Mouse (Mus musculus) forebrain, postnatal 0 days (tissue): Measurements from ENCODE around the gene Prep. TPM values are rescaled to one million over a fixed set of nuclear protein-coding genes. Genes with fewer than 3 reads are reported as not detected.
"Not testable (repeated sequence)": the region's sequence is repeated elsewhere in the genome, so short reads cannot be mapped to it uniquely, and the experiment has no call there.

ENCODE experiments used
- ATAC-seq: fragments of 200-750 bp; cut with Nextera tagmentation; 2 replicates; pipeline ENCODE4 v1.8.0; 2017; ENCODE audit warnings: mild to moderate bottlenecking, moderate library complexity
- DNase-seq: peaks from one replicate; pipeline ENCODE4 v3.0.0-alpha.2; 2015
- H3K27ac ChIP-seq: fragments of 300-500 bp; sonication (generic); 2 replicates; pipeline ENCODE4 v1.5.1; 2014; ENCODE audit warnings: low read depth, mild to moderate bottlenecking, antibody characterized with exemption, low read length, moderate library complexity, mixed read lengths
- H3K27me3 ChIP-seq: fragments of 300-500 bp; sonication (generic); 2 replicates; pipeline ENCODE4 v1.6.1; 2014; ENCODE audit warnings: mild to moderate bottlenecking, low read length, mixed read lengths; ENCODE audit not compliant: insufficient read depth
- H3K36me3 ChIP-seq: fragments of 300-500 bp; sonication (generic); 2 replicates; pipeline ENCODE4 v1.6.1; 2014; ENCODE audit warnings: mild to moderate bottlenecking, moderate library complexity; ENCODE audit not compliant: insufficient read depth
- H3K4me1 ChIP-seq: fragments of 300-500 bp; sonication (generic); 2 replicates; pipeline ENCODE4 v1.6.1; 2014; ENCODE audit warnings: antibody characterized with exemption; ENCODE audit not compliant: insufficient read depth
- H3K4me2 ChIP-seq: fragments of 300-500 bp; sonication (generic); 2 replicates; pipeline ENCODE4 v1.6.1; 2014; ENCODE audit warnings: low read depth, mild to moderate bottlenecking, moderate library complexity
- H3K4me3 ChIP-seq: fragments of 300-500 bp; sonication (generic); 2 replicates; pipeline ENCODE4 v1.5.1; 2014; ENCODE audit warnings: low read depth, low read length, mixed read lengths
- H3K9ac ChIP-seq: fragments of 300-500 bp; sonication (generic); 2 replicates; pipeline ENCODE4 v1.6.1; 2014; ENCODE audit warnings: mild to moderate bottlenecking
- H3K9me3 ChIP-seq: fragments of 300-500 bp; sonication (generic); 2 replicates; pipeline ENCODE4 v1.6.1; 2016; ENCODE audit warnings: low read length
- CTCF ChIP-seq: sonication (generic); IDR thresholded peaks from 2 replicates; pipeline ENCODE4 v1.5.1; 2016; ENCODE audit warnings: antibody characterized with exemption, control low read depth, low read depth
- WGBS: fragments of 180-500 bp; shearing (Covaris S2); extraction: QIAGEN DNeasy Blood & Tissue Kit; methylation state at CpG from one replicate; pipeline ENCODE4 v1.1.7; 2014; 5-methylcytosine and 5-hydroxymethylcytosine counted together
- polyA plus RNA-seq: library from polyadenylated mRNA; unstranded; fragments of >200 nt; fragmentation: Nextera tagmentation; extraction: Ambion mirVana; gene quantifications from 2 replicates; pipeline ENCODE4 v1.2.1, GENCODE M21; 2015
- total RNA-seq: library from RNA; depleted of rRNA; stranded (reverse); fragments of >200 nt; gene quantifications from 2 replicates; pipeline ENCODE4 v1.2.3, GENCODE M21; 2014

Gene Prep
- total and polyA plus RNA-seq, 2 experiments from 2014 or later = 18.1 to 19.0 TPM

- TF ChIP-seq CTCF = no peak
- ATAC-seq (no peak), DNase-seq (no peak)
- H3K9me3 ChIP-seq = no peaks in the 10 kb centered on the region
- no peak overlapping the region for H3K27ac ChIP-seq
- H3K4me1 ChIP-seq = no peaks in the 10 kb centered on the region
- H3K27me3 ChIP-seq = no peaks in the 10 kb centered on the region
- H3K9ac ChIP-seq = no peak overlapping the region
- no peak overlapping the region for H3K4me3 ChIP-seq
- H3K36me3 ChIP-seq = no peaks in the 10 kb centered on the region
- H3K4me2 ChIP-seq = no peak overlapping the region
- 85% methylated on average over 8 of the region's 8 CpGs for WGBS
Observed at GRCm38 (mm10) chr10:45173927-45174326, 106.9 kb downstream of the Prep start.

DNA sequence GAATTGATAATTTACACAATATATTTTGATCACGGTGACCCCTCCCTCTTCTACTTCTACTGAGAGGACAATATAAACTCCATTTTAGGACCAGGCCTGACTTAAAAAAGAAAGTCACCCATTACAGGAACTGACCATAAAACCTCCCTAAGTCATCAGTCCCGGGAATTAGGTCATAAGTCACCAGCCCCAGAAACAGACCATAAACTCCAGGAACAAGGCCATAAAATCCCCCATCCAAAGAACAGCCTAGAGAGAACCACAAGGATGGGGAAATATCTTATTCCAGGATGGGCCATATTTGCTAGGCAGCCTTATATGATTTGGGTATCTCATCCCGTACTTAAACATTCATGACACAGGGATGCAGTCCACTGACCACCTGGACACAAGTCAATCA lies 107.3 kb downstream of the Prep start:
- 95% methylated on average over 3 of the region's 3 CpGs for WGBS
- Histone ChIP-seq H3K27me3 (no peaks in the 10 kb centered on the region), H3K4me2 (no peak overlapping the region), H3K4me3 (no peak overlapping the region), H3K9ac (no peak overlapping the region), H3K27ac (no peak overlapping the region), H3K4me1 (no peaks in the 10 kb centered on the region), H3K9me3 (no peaks in the 10 kb centered on the region), H3K36me3 (no peaks in the 10 kb centered on the region)
- ATAC-seq (no peak), DNase-seq (no peak)
- no peak for TF ChIP-seq CTCF

DNA sequence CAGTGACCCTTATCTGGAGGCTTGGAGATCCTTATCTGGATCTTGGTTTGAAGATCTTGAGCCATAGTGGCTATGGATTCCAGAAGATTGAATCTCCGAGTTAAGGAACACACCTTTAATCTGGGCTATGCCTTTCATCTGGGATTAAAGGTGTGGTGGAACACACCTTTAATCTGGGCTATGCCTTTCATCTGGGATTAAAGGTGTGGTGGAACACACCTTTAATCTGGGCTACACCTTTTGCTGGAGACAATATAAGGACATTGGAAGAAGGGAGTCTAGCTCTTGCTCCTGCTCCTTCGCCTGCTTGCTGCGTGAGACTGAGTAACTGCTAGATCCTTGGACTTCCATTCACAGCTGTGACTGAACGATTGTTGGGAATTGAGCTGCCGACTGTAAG lies 110.8 kb downstream of the Prep start, which contains the start of gene Popdc3:
Gene Popdc3, plus strand, starts transcription at position 301 of the 400 bp plus-strand sequence.
- not testable (repeated sequence) for H3K27ac ChIP-seq, H3K27me3 ChIP-seq, H3K4me3 ChIP-seq, H3K4me2 ChIP-seq, DNase-seq, H3K4me1 ChIP-seq, ATAC-seq, H3K9me3 ChIP-seq, H3K9ac ChIP-seq, H3K36me3 ChIP-seq
- WGBS = no CpG with 5 or more reads among the region's 5 CpGs

DNA sequence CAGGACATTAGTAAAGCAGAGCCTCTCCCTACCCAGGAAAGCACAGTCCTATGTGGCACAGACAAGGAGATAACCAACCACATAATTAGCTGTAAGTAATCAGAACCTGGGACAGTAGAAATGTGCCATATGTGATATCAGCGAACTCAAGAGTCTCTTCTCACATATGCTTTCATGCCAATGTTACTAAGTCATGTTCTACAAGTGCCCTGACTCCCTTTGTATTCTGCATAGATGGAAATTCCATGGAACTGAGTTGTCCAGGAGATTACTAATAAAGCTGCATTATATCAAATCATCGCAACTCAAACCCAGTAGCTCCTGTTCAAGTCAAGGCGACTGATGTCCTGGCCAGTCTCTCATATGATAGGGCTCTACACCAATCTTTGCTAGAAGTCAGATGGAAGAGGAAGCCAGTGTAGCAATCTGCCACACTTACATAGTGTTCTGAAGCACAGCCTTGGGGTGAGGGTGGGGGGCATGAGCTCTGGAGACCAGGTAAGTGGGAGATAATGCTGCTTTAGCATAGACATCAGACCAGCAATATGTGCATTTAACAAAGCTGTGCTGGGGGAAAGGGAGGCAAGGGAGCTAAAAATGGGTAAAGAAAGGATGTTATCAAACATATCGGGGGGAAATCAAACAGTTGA lies 113.8 kb downstream of the Prep start:
- no peaks in the 10 kb centered on the region for H3K36me3 ChIP-seq
- TF ChIP-seq CTCF = no peak
- ATAC-seq = no peak

DNA sequence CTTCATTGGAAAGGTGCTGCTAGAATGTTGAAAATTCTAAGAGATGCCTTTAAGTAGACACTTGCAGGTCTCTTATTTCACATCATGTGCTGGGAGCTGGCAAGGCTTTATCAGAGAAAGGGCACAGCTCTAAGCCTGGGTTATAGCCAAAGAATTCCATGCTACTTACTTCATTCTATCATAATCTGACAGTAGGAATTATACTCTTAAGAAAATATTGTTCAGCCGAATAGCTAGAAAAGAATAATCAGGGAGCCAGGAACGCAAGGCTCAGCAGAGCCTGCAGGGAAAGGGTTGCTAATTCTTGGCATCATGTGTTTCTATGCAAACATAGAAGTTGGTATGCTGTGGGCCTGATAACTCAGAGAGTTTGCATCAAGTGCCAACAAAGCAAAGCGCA lies 114.3 kb downstream of the Prep start:
- Histone ChIP-seq H3K9me3 (no peaks in the 10 kb centered on the region), H3K27me3 (no peaks in the 10 kb centered on the region), H3K4me2 (no peak overlapping the region), H3K9ac (no peak overlapping the region), H3K36me3 (no peaks in the 10 kb centered on the region), H3K27ac (no peak overlapping the region), H3K4me1 (no peaks in the 10 kb centered on the region), H3K4me3 (no peak overlapping the region)
- TF ChIP-seq CTCF = no peak
- 72% methylated on average over 3 of the region's 3 CpGs for WGBS
- DNase-seq (no peak), ATAC-seq (no peak)

More for the DNA sequence above, 113.8 kb downstream of the Prep start:
- Histone ChIP-seq H3K27me3 (no peaks in the 10 kb centered on the region), H3K4me1 (no peaks in the 10 kb centered on the region), H3K4me3 (no peak overlapping the region), H3K4me2 (no peak overlapping the region), H3K9ac (no peak overlapping the region), H3K9me3 (no peaks in the 10 kb centered on the region), H3K27ac (no peak overlapping the region)
- no peak for DNase-seq
- WGBS = 95% methylated on average over 4 of the region's 4 CpGs

GRCm38 (mm10) chr10:45185457-45185856 lies 118.5 kb downstream of the Prep start:
- no peaks in the 10 kb centered on the region for H3K36me3 ChIP-seq
- DNase-seq (no peak), ATAC-seq (no peak)
- TF ChIP-seq CTCF = no peak
- no peak overlapping the region for H3K27ac ChIP-seq
- no peaks in the 10 kb centered on the region for H3K4me1 ChIP-seq
- no peak overlapping the region for H3K4me3 ChIP-seq
- 87% methylated on average over 2 of the region's 2 CpGs for WGBS
- no peak overlapping the region for H3K4me2 ChIP-seq
- no peaks in the 10 kb centered on the region for H3K9me3 ChIP-seq
- H3K27me3 ChIP-seq = no peaks in the 10 kb centered on the region
- H3K9ac ChIP-seq = no peak overlapping the region

DNA sequence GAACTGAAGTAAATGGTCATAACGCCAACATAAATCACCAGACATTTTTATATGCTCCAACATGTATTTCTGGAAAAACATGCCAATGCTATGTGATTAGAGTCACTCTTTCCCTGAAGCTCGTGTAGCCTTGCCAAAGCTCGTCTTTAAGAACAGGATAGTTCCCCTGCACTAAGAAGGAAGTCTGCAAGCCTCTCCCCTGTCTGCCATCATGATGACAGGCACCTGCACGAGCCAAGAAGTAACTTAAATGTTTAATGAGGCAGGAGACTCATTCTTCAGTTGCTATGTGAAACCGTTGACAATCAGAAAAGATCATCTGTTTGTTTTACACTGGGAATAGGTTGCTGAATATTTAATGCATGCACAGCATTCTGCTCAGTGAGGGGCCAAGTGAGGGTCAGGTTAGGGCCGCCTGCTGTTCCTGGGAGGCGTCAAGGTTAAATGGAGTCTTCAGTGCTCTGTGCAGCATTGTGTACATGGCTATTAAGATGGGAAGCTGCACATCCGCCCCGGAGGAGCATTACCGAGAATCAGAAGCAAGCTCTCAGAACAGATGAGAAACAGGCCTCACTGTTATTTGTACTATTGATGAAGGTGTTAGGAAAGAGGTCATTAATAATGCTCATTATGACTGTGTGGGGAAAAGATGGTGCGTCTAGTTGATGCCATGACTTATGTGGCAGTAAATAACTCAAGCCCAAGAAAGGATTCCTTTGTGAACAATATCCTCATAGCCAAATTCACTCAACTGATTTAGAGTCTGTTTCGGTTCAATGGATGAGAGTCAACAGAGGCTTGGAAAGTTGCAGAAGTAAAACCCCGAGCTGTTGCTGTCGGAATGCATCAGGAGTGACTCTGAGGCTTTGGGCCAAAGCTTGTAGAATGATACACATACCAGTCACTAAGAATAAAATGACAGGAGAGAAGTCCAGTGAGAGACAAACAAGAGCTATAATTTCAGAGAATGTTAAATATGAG lies 126.6 kb downstream of the Prep start:
- Histone ChIP-seq H3K4me1 (no peaks in the 10 kb centered on the region), H3K4me2 (no peak overlapping the region), H3K4me3 (no peak overlapping the region), H3K9ac (no peak overlapping the region), H3K27ac (no peak overlapping the region), H3K27me3 (no peaks in the 10 kb centered on the region), H3K9me3 (no peaks in the 10 kb centered on the region), H3K36me3 (no peaks in the 10 kb centered on the region)
- ATAC-seq = peak; percentile 34; the same call in 1 of the 2 replicates
- no peak for DNase-seq
- WGBS = 55% methylated on average over 14 of the region's 14 CpGs
- TF ChIP-seq CTCF = no peak
